Mouse (Mus musculus) midbrain, embryonic 15.5 days (tissue): Measurements from ENCODE around the gene Triobp. TPM values are rescaled to one million over a fixed set of nuclear protein-coding genes. Genes with fewer than 3 reads are reported as not detected.
"Not testable (repeated sequence)": the region's sequence is repeated elsewhere in the genome, so short reads cannot be mapped to it uniquely, and the experiment has no call there.

Source experiments
- ATAC-seq: fragments of 200-750 bp; cut with Nextera tagmentation; replicated peaks from 2 replicates; pipeline ENCODE4 v1.8.0; 2017; ENCODE audit warnings: moderate TSS enrichment
- H3K27ac ChIP-seq: fragments of 300-500 bp; sonication (generic); 2 replicates; pipeline ENCODE4 v1.5.1; 2015; ENCODE audit warnings: mild to moderate bottlenecking, inconsistent platforms
- H3K27me3 ChIP-seq: fragments of 300-500 bp; sonication (generic); replicated peaks from 2 replicates; pipeline ENCODE4 v1.6.1; 2015; ENCODE audit warnings: inconsistent platforms
- H3K36me3 ChIP-seq: fragments of 300-500 bp; sonication (generic); replicated peaks from 2 replicates; pipeline ENCODE4 v1.6.1; 2015; ENCODE audit warnings: inconsistent platforms
- H3K4me1 ChIP-seq: fragments of 300-500 bp; sonication (generic); 2 replicates; pipeline ENCODE4 v1.6.1; 2015; ENCODE audit warnings: inconsistent platforms
- H3K4me2 ChIP-seq: fragments of 300-500 bp; sonication (generic); 2 replicates; pipeline ENCODE4 v1.6.1; 2015; ENCODE audit warnings: inconsistent platforms, mild to moderate bottlenecking, moderate library complexity
- H3K4me3 ChIP-seq: fragments of 300-500 bp; sonication (generic); 2 replicates; pipeline ENCODE4 v1.5.1; 2015; ENCODE audit warnings: mild to moderate bottlenecking, inconsistent platforms
- H3K9ac ChIP-seq: fragments of 300-500 bp; sonication (generic); 2 replicates; pipeline ENCODE4 v1.6.1; 2015; ENCODE audit warnings: mild to moderate bottlenecking, inconsistent platforms
- H3K9me3 ChIP-seq: fragments of 300-500 bp; sonication (generic); 2 replicates; pipeline ENCODE4 v1.6.1; 2016; ENCODE audit warnings: inconsistent platforms
- WGBS: fragments of 180-500 bp; shearing (Covaris S2); methylation state at CpG from one replicate; pipeline ENCODE4 v1.1.7; 2015; ENCODE audit warnings: mixed read lengths; 5-methylcytosine and 5-hydroxymethylcytosine counted together
- polyA plus RNA-seq: library from polyadenylated mRNA; unstranded; fragments of >200 nt; fragmentation: Nextera tagmentation; extraction: Ambion mirVana; gene quantifications from 2 replicates; pipeline ENCODE4 v1.2.1, GENCODE M21; 2015

Triobp gene
- polyA plus RNA-seq, 1 experiment from 2014 or later = 55.5 TPM

GRCm38 (mm10) chr15:79028823-79029484, 81.4 kb downstream of the Triobp start:
- peak overlapping the region; percentile 90 for H3K27ac ChIP-seq
- peak overlapping the region; percentile 97 for H3K9ac ChIP-seq
- H3K4me3 ChIP-seq = peak overlapping the region; percentile 85
- H3K36me3 ChIP-seq = no peaks in the 10 kb centered on the region
- no peaks in the 10 kb centered on the region for H3K9me3 ChIP-seq
- H3K4me2 ChIP-seq = peak overlapping the region; percentile 89
- peaks cover 57% of the 10 kb centered on the region for H3K4me1 ChIP-seq
- ATAC-seq = no peak; the same call in 1 of the 2 replicates
- H3K27me3 ChIP-seq = no peaks in the 10 kb centered on the region
- 22% methylated on average over 16 of the region's 16 CpGs for WGBS

DNA sequence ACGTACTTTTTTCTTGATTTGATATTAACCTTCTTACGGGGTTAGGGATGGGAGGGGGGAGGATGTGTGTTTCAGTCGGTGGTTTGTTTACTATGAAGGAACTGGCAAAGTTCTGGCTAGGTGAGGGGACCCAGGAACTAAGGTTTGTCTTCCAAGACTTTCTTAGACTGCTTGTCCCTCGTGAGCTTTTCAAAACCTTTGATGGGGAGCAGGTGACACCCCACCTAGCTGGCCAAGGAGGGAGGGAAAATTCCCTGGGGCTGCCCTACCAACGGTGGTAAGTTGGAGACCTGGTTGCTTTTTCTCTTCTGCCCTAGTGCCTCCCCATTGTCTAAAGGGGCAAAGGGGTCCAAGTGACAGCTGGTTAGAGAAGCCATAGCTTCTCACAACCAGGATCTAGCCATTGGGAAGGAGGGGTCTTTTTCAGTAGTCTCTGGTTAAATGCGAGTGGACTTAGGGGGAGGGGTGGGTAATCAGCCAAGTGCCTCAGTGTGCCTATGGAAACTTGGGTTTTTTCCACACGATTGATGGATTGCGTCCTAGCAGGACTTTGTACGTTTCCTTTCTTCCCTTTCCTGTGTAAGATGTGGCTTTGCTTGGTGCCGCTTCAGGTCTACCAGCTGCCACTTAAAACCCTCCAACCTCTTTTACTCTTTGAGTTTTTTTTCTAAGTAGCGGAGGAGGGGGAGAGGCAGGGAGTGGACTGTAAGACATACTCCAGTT, 82.2 kb downstream of the Triobp start:
- Histone ChIP-seq H3K4me2 (peak overlapping the region; percentile 89), H3K4me3 (peak overlapping the region; percentile 85), H3K27me3 (no peaks in the 10 kb centered on the region), H3K4me1 (peaks cover 57% of the 10 kb centered on the region), H3K36me3 (no peaks in the 10 kb centered on the region), H3K9ac (peak overlapping the region; percentile 97), H3K27ac (peak overlapping the region; percentile 38; the same call in 1 of the 2 replicates), H3K9me3 (no peaks in the 10 kb centered on the region)
- ATAC-seq = no peak
- WGBS = 7% methylated on average over 11 of the region's 11 CpGs

- Histone ChIP-seq H3K36me3 (no peaks in the 10 kb centered on the region), H3K27me3 (no peaks in the 10 kb centered on the region), H3K27ac (peak overlapping the region; percentile 67; the same call in 1 of the 2 replicates), H3K4me2 (peak overlapping the region; percentile 89), H3K4me1 (peaks cover 51% of the 10 kb centered on the region), H3K9ac (peak overlapping the region; percentile 48), H3K4me3 (peak overlapping the region; percentile 85), H3K9me3 (no peaks in the 10 kb centered on the region)
- WGBS = 1% methylated on average over 52 of the region's 52 CpGs
- ATAC-seq = peak; percentile 72
Observed at GRCm38 (mm10) chr15:79030551-79031435, 83.3 kb downstream of the Triobp start.

GRCm38 (mm10) chr15:79031908-79032307, 84.4 kb downstream of the Triobp start:
- H3K4me1 ChIP-seq = peaks cover 46% of the 10 kb centered on the region
- WGBS = 89% methylated on average over 5 of the region's 5 CpGs
- H3K36me3 ChIP-seq, H3K4me3 ChIP-seq, ATAC-seq, H3K9me3 ChIP-seq, H3K27ac ChIP-seq, H3K9ac ChIP-seq, H3K27me3 ChIP-seq, H3K4me2 ChIP-seq: not testable (repeated sequence)

DNA sequence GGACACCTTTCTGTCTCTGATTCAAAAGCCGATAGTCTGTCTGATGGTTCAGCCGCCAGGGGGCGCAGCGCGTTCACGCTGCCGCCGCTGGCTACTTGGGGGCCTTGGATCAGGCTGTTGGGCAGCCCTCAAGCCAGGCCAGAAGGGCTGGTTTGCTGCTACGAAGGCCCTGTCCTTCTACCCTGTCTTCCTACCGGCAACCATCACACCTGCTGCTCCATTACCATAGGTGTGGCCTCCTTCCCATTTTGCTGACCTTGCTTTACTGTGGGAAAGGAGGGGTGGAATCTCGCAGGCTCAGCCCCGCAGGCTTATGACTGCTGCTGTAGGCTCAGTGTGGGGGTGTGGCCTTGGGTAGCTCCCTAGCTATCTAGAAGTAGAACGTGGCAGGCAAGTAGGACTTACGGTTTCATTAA, 90.4 kb downstream of the Triobp start:
- no peak overlapping the region for H3K9ac ChIP-seq
- no peak overlapping the region for H3K27ac ChIP-seq
- no peak for ATAC-seq
- H3K4me1 ChIP-seq = peaks cover 26% of the 10 kb centered on the region
- H3K4me2 ChIP-seq = peak overlapping the region; percentile 5; the same call in 1 of the 2 replicates
- peaks cover 35% of the 10 kb centered on the region for H3K27me3 ChIP-seq
- H3K36me3 ChIP-seq = no peaks in the 10 kb centered on the region
- WGBS = 12% methylated on average over 14 of the region's 14 CpGs
- H3K9me3 ChIP-seq = no peaks in the 10 kb centered on the region
- no peak overlapping the region for H3K4me3 ChIP-seq

DNA sequence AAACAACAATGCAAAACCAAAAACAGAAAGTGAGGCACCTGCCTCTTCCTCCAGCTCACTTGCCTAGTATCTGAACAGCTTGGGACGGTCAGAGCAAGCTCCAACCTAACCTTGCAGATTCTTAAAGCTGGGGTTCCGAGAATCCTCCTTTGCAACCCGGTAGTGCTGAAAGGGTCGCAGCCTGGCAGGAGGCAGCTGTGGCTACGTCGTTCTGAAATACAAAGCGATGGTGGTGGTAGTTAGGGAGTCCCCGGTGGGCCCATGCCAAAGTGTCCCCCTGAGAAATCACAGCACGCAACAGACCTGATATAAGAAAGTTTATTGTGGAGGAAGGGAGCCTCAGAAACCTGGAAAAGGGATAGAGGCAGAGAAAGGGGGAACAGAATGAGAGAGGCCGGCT, 90.8 kb downstream of the Triobp start:
- no peak for ATAC-seq
- Histone ChIP-seq H3K27ac (no peak overlapping the region), H3K4me2 (no peak overlapping the region), H3K9ac (no peak overlapping the region), H3K4me1 (peaks cover 30% of the 10 kb centered on the region), H3K27me3 (peaks cover 38% of the 10 kb centered on the region), H3K4me3 (no peak overlapping the region), H3K9me3 (no peaks in the 10 kb centered on the region), H3K36me3 (no peaks in the 10 kb centered on the region)
- whole genome bisulfite sequencing = 68% methylated on average over 10 of the region's 10 CpGs

GRCm38 (mm10) chr15:79038853-79039252, 91.3 kb downstream of the Triobp start:
- H3K4me1 ChIP-seq = peaks cover 33% of the 10 kb centered on the region
- H3K27ac ChIP-seq = no peak overlapping the region
- H3K4me3 ChIP-seq = no peak overlapping the region
- no peak overlapping the region for H3K9ac ChIP-seq
- no peaks in the 10 kb centered on the region for H3K36me3 ChIP-seq
- no peak overlapping the region for H3K4me2 ChIP-seq
- no peak; the same call in 1 of the 2 replicates for ATAC-seq
- H3K27me3 ChIP-seq = peaks cover 43% of the 10 kb centered on the region
- 23% methylated on average over 7 of the region's 7 CpGs for WGBS
- H3K9me3 ChIP-seq = no peaks in the 10 kb centered on the region

DNA sequence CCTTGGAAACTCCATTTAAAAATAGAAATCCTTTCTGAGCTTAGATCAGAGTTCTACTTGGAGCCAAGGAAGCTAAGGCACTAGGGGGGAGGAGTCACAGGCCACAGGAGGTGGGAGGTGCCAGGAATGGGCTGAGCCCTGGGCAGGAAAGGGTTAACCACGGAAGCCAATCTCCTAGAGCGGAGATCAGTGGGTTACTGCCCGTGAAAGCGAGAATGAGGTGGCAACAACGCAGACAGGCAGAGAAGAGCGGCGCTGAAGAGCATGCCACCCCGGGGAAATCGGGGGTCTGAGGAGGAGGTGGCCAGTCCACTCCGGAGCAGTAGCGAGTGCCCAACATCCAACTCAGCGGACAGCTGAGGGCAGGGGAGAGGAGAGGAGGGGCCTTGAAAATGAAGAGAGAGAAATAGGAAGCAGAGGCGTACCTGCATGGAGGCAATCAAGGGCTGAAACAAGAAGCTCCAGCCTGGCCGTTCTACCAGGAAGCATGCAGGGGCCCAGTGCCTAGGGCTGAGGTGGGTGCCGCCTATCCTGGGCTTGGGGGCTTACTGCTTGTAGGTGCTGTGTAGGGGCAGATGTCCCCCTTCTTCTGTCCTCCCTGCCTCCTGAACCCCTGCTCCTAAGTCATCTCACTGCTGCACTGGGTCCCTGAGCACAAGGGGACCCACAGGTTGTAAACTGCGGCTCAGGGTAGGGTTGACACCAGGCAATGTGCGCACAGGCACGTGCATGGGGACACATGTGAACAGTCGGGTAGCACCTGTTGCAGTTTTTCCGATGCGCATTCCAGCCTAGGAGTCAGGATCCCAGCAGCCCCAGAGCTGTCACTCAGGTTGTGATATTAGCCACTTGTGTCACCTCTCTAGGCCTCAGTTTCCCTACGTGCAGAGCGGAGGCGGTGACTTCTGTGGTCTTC, 93.2 kb downstream of the Triobp start:
- Histone ChIP-seq H3K27ac (no peak overlapping the region), H3K9ac (peak overlapping the region; percentile 30; the same call in 1 of the 2 replicates), H3K27me3 (peaks cover 49% of the 10 kb centered on the region), H3K9me3 (no peaks in the 10 kb centered on the region), H3K4me2 (peak overlapping the region; percentile 46), H3K4me1 (peaks cover 33% of the 10 kb centered on the region), H3K36me3 (no peaks in the 10 kb centered on the region), H3K4me3 (peak overlapping the region; percentile 30)
- WGBS = 24% methylated on average over 24 of the region's 24 CpGs
- no peak for ATAC-seq

GRCm38 (mm10) chr15:79041585-79041984, 94.1 kb downstream of the Triobp start, which contains the start of gene Galr3:
TSS of gene Galr3 (plus strand) at chr15:79041885.
- peaks cover 49% of the 10 kb centered on the region for H3K27me3 ChIP-seq
- H3K9ac ChIP-seq = peak within 1 kb of the TSS; percentile 59
- peak within 1 kb of the TSS; percentile 49 for H3K27ac ChIP-seq
- peaks cover 33% of the 10 kb centered on the region for H3K4me1 ChIP-seq
- H3K36me3 ChIP-seq = no peaks in the 10 kb centered on the region
- no peaks in the 10 kb centered on the region for H3K9me3 ChIP-seq
- no peak for ATAC-seq
- WGBS = 79% methylated on average over 6 of the region's 6 CpGs
- H3K4me2 ChIP-seq = peak within 1 kb of the TSS; percentile 90
- peak within 1 kb of the TSS; percentile 61 for H3K4me3 ChIP-seq

DNA sequence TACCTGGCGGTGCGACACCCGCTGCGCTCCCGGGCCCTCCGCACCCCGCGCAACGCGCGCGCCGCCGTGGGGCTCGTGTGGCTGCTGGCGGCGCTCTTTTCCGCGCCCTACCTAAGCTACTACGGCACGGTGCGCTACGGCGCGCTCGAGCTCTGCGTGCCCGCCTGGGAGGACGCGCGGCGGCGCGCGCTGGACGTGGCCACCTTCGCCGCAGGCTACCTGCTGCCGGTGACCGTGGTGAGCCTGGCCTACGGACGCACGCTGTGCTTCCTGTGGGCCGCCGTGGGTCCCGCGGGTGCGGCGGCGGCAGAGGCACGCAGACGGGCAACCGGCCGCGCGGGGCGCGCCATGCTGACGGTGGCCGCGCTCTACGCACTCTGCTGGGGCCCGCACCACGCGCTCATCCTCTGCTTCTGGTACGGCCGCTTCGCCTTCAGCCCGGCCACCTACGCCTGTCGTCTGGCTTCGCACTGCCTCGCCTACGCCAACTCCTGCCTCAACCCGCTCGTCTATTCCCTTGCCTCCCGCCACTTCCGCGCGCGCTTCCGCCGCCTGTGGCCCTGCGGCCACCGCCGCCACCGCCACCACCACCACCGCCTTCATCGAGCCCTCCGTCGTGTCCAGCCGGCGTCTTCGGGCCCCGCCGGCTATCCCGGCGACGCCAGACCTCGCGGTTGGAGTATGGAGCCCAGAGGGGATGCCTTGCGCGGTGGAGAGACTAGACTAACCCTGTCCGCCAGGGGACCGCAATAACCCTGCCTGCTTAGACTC, 95.4 kb downstream of the Triobp start:
- Histone ChIP-seq H3K9ac (peak overlapping the region; percentile 59), H3K36me3 (no peaks in the 10 kb centered on the region), H3K4me2 (peak overlapping the region; percentile 90), H3K4me1 (peaks cover 29% of the 10 kb centered on the region), H3K9me3 (no peaks in the 10 kb centered on the region), H3K27me3 (peaks cover 49% of the 10 kb centered on the region), H3K27ac (peak overlapping the region; percentile 49), H3K4me3 (peak overlapping the region; percentile 61)
- peak; percentile 51 for ATAC-seq
- under 1% methylated on average over 105 of the region's 105 CpGs for WGBS

- Histone ChIP-seq H3K9me3 (no peaks in the 10 kb centered on the region), H3K27me3 (peaks cover 43% of the 10 kb centered on the region), H3K4me2 (no peak overlapping the region), H3K27ac (no peak overlapping the region), H3K36me3 (no peaks in the 10 kb centered on the region), H3K9ac (no peak overlapping the region), H3K4me3 (no peak overlapping the region), H3K4me1 (peaks cover 27% of the 10 kb centered on the region)
- no peak for ATAC-seq
- WGBS = 9% methylated on average over 4 of the region's 4 CpGs
Observed at GRCm38 (mm10) chr15:79044837-79045236, 97.3 kb downstream of the Triobp start.
